8 mouse cellular contexts compared by ENCODE assay signal in genomic region chr10:82622671-82623552, GRCm38 (mm10). TPM values are rescaled to one million over a fixed set of nuclear protein-coding genes. Genes with fewer than 3 reads are reported as not detected.
A peak's percentile ranks its signal among the peaks of the same experiment; 100 is the strongest.
DNase-seq lines count a peak whose midpoint lies in the region; ATAC-seq lines count a peak whose summit lies in the region.

1190007I07Rik (minus strand) TSS chr10:82623228.

- peak; percentile 87 for ATAC-seq in megakaryocyte progenitor cell, adult 5-6 weeks (replicated peaks; ENCODE audit: poor library complexity)

- DNase-seq in adipocyte (ENCODE audit: low spot score): peak; percentile 78
- peak; percentile 96 for DNase-seq in embryo, embryonic 10 days (ENCODE audit: low spot score)
- DNase-seq in gastrocnemius, postnatal 10 days: peak; percentile 95
- peak; percentile 96 for DNase-seq in induced T-regulatory cell, adult 2 months (ENCODE audit: low read depth)
- DNase-seq in left cerebral cortex, adult 9 months (ENCODE audit: low spot score in 2 of 2): peak; percentile 68 to 82
- peak; percentile 96 for DNase-seq in right cerebral cortex, postnatal 14 days
- DNase-seq in urinary bladder, postnatal 36 days (ENCODE audit: low spot score in 2 of 2): peak; percentile 77 to 88

RNA-seq across cellular contexts. Expression of gene 1190007I07Rik, which starts in this region (rescaled TPM):
- total RNA-seq in gastrocnemius, postnatal 10 days (2021): 10 to 100 TPM; 27.0 to 28.9 TPM
- total RNA-seq in megakaryocyte progenitor cell, adult 5-6 weeks (2015): 49.7 and 50.9 TPM in 2 replicates
- total RNA-seq in megakaryocyte progenitor cell, adult 5-6 weeks (2017): 70.9 and 103 TPM in 2 replicates

Comparison
In these comparisons a context has a peak if more than half of its experiments do, and no peak if none do; other contexts are left out.
1. Peak in every context shown above with its lines: DNase-seq and ATAC-seq.